Mouse (Mus musculus): ENCODE data around the gene Flywch2.

DNA sequence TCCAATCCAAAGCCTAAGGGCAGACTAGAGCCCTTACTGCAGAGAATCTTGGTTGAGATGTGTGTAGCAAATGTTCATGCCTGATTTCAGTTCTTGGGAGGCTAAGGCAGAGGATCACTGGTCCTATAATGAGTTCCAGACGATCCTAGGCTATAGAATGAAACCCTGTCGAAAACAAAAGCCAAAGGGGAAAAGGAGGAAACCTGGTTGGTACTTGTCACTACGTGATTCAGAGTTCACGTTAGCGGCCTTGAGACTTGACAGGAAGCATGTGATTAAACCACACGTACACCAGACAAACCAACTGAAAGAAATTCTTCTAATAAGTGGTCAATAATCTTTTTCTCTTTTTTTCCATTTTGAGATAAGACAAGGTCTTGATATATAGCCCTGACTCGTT lies 11.4 kb upstream of the Flywch2 start:
- TF ChIP-seq CTCF (IDR thresholded peaks at IDR 0.05; ENCODE audit: low read depth) (no peak), EP300 (IDR thresholded peaks at IDR 0.05; ENCODE audit: low read depth) (no peak)

All from liver, postnatal 0 days (tissue).